Mouse (Mus musculus) adrenal gland, postnatal 10 days (tissue): Measurements from ENCODE around the gene LTO1. TPM values are rescaled to one million over a fixed set of nuclear protein-coding genes. Genes with fewer than 3 reads are reported as not detected.
"Not testable (repeated sequence)": the region's sequence is repeated elsewhere in the genome, so short reads cannot be mapped to it uniquely, and the experiment has no call there.

Source experiments
- DNase-seq: peaks from one replicate; pipeline ENCODE4 v3.0.0; 2021; ENCODE audit warnings: mixed read lengths
- long read RNA-seq, 2 experiments: library from polyadenylated mRNA; stranded (forward); transcript quantifications; one replicate each; pipeline ENCODE4 v2.0.0; 2021
- total RNA-seq, 2 experiments: library from RNA; stranded (reverse); gene quantifications; 2 replicates each; pipeline ENCODE4 v1.2.3; 2021

The LTO1 gene
- 10 to 100 TPM; 25.6 to 26.2 TPM for total RNA-seq
- long read RNA-seq, experiment 1, full-length matches to known transcripts = 21 of 24 reads
- long read RNA-seq, experiment 1, partial matches to known transcripts = 1 of 24 reads
- long read RNA-seq, experiment 1, other reads (novel, unspliced or antisense) = 2 of 24 reads
- long read RNA-seq, experiment 2, full-length matches to known transcripts = 19 of 22 reads
- long read RNA-seq, experiment 2, partial matches to known transcripts = 2 of 22 reads
- long read RNA-seq, experiment 2, other reads (novel, unspliced or antisense) = 1 of 22 reads

DNA sequence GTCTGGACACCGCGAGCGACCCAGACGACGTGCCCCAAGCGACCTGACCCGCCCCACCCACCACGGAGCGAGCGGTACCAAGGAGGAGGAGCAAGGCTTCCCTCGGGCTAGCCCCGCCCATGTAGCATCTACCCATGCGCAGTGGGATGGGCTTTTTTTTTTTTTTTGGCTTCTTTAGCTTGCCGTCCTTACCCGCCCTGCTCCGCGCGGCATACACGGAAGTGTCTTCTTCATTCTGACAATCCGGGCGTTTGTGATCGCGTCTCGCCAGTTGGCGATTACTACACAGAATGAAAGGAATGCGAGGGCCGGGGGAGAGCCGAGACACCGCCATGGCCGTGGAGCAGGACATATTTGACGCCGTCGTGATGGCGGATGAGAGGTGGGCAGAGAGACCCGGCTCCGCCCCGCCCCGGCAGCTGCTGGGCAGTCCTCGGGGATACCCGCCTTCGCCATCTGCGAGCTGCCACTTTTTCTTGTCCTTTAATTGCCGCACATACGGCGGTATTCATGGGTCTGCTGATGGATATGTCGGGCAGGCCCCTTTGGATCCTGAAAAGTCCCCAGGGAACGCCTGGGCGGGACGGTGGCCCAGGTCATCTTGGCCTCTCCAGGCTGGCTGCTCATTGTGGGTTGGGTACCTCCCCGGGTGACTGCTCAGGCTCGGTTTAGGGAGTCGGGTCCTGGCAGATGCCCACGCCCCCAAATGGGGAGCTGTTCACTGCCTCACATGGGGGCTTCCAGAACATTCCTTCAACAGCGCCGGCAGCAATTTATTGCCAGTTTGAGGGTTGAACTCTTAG, at the start of gene LTO1:
Gene LTO1, plus strand, starts transcription at position 153 of the 803 bp plus-strand sequence.
- peak; percentile 91 for DNase-seq

DNA sequence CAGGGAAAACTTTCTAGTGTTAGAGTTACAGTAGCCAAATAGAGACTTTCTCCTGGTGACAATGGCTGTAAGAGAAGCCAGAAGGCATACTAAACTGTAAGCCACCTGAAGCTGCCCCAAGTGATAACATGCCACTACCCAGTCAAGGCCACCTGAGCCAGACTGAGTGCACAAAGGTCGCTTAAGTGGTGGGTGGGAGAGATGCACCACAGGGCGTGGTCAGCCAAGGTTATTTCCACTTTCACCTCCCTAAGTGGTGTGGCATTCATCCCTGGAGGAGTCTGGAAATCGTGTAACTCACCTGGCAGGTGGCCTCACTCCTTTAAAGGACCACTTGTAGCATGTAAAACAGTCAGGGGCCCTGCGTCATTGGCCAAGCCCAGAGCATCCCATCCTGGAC, 47.7 kb upstream of the LTO1 start:
- DNase-seq = no peak

DNA sequence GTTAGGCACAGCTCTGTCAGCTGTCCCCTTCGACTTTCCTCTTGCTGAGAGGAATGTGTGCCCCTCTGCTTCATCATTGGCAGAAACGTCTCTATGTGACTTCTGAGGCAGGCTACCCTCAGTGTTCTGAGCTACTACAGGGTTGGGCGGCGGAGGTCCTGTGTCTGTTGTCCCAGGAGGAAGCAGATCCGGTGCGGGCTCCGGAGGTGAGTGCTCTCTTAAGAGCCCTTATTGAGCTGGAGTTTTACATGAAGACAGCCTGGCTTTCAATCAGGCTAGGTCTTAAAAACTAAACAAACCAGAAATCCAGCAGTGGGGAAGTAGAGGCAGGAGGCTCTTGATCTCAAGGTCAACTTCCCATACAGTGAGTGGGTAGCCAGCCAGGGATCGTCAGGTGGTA, 47.3 kb upstream of the LTO1 start:
- DNase-seq = no peak

DNA sequence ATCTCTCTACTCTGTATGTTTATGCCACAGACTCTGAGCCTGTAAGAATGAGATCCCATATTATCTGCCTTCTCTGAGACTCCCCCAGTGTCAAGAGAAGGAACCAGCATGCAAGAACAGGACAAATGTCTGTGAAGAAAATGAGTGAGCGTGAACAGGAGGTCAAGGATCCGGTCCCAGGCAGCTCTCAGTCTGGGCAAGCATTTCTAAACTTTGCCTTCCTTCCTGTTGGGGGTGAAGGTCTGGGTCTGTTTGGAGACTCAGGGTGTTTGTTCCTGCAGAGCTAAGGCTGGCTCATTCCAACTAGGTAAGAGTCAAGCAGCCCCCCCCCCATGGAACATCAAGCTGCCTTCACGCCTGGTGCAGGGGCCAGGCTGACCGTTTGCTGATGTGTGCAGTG, 42.5 kb upstream of the LTO1 start:
- no peak for DNase-seq

DNA sequence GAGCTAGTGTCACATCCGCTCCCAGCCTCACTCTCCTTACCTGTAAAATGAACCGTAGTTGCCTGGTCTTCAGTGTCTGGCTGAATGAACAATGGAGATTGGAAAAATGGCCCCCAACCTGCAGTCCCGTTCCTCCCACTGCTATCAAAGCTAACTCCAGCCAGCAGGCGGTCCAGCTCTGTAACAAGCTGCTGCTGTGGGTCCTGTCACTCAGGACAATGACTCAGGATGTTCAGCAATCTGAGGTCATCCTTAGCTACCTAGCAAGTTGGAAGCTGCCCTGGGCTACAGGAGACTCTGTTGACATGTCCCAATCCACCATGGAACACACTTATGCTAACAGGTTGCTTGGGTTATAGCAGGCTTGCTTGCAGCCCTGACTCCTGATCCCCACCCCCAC, 41.7 kb upstream of the LTO1 start:
- no peak for DNase-seq

DNA sequence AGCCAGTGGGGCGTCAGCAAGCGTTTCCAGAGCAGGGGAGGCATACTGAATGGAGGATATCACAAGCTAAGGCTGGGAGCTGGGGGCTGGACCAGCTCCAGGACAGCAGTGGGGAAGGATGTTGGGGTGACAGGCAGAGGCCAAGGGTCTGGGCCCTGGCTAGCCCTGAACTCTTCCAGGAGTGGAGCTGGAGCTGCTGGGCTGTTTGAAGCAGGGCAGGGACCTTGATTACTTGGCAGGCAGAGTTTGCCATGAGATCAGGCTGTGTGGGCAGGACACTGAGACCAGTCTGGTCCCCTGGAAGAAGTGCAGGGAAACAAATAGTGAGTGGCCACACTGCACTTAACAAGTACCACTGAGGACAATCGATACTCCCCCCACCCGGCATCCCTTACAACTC, 40.7 kb upstream of the LTO1 start:
- DNase-seq = peak; percentile 39

DNA sequence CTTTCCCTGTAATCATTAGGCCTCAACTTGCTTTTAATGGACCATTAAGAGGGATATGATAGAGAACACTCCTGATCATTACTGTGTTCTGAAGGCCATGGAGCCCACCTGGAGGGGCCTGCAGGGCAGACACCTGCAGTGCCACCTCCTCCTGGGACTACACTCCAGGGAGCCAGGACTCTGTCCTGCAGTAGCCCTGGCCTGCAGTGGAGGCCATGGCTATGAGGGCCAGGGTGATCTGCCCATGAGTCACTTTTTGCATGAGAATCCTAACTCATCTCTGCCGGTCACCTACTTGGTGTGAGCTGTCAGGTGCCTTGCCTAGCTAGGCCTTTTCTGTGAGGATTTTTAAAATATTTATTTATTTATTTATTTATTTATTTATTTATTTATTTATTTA, 36.5 kb upstream of the LTO1 start:
- DNase-seq = no peak

DNA sequence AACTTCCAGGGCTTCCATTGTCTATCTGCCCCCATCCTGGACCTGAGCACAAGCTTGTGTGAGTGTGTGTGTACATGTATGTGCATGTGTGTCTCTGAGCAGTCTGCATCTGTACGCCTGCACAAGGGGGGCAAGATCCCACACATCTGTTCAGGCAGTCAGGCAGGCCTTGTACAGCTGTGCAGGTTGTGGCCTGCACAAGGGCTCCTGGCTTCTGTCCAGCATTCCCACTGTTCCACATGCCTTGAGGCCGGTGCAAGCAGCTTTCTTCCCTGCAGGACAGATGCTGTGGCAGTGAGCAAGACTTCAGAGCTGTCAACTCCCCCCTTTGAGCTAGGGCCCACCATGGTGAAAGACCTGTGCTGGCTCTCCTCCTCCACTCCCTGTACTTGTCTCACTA, 31.8 kb upstream of the LTO1 start:
- no peak for DNase-seq

DNA sequence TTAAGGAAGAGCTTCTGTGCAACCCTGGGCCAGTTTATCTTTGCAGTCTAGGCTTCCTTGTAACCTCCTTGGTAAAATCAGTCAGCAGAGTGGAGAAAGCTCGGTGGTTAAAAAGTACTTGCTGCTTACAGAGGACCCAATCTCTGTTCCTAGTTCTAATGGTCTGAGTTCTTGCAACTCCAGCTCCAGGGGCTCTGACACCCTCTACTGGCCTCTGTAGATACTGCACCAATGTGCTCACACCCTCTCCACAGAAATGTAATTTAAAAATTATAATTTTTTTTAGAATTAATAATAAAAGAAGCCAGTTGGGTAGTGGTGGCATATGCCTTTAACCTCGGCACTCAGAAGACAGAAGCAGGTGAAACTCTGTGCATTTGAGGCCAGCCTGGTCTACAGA, 27.2 kb upstream of the LTO1 start:
- no peak for DNase-seq

DNA sequence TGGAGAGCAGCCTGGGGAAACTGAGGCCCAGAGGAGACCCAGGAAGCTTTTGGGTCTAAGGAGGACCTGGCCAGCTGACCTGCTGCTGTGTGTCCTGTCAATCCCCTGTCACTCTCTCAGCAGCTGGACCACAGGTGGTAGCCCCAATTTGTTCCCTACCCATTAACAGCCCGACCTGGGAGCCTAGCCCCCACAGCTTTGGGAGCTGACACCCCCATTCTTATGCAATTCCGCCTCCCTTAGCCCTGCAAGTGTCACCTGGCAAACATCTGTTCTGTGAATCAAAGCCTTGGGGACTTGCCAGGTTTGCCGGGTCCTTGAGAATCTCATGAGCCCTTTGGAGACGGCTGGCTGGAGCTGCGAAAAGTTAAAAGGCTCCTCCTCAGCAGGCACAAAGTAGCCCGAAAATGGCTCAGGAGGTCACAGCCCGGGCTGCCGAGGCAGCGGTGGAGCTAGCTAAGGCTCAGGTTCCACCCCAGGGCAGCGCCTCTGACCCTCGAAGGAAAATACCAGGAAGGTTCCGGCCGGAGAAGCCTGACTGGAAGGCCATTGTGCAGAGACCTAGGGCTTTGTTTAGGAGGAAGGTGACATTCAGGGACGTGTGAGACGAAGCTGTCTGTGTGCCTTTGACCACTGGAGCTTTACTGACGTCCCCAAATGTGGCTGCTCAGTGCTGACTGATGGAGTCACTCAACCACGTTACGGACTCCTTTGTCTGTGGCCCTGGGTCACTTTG, 26.2 kb upstream of the LTO1 start:
- DNase-seq = peak; percentile 69

DNA sequence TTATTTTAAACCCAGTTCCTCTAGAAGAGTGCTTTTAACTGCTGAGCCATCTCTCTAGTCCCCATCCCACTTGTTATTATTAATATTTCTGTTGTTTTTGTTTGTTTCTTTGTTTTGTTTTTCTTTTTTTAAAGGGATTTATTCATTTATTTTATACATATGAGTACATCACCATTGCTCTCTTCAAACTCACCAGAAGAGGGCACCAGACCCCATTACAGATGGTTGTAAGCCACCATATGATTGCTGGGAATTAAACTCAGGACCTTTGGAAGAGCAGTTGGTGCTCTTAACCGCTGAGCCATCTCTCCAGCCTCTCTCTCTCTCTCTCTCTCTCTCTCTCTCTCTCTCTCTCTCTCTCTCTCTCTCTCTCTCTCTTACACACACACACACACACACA, 24.2 kb upstream of the LTO1 start:
- not testable (repeated sequence) for DNase-seq

DNA sequence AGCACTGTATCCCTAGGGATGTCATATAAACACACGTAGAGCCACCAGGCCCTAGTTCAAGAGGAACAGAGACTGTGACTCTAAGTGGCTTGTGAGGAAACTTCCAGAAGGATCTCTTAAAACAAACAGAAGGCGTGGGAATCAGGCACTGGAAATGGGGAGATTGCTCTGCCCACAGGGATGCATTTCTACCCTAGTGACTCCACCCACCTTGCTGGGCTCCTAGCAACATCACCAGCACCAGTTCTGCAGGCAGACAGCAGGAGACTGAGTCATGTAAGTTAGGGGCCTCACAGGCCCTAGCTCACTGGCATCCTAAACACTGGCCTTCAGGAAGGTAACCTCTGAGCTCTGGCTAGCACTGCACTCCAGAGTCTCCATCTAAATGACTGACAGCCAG, 23.0 kb upstream of the LTO1 start:
- DNase-seq = no peak

DNA sequence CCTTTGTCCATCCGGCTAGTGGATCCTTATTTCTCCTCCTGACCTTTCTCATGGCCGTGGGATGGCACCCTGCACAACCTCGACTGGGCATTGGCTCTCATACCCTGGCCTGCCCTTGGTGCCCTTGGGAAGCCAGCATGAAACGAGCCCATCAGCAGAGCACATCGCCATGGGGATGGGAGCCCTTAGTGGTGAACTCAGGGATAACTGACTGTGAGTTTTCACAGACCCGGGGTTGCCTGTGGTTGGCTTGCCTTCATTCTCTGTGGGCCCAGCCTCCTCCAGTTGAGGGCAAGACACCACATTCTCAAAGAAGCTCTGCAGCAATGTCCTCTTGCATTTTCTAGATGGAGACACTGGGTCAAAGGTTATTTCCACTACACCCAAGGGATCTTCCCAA, 22.6 kb upstream of the LTO1 start:
- DNase-seq = no peak

DNA sequence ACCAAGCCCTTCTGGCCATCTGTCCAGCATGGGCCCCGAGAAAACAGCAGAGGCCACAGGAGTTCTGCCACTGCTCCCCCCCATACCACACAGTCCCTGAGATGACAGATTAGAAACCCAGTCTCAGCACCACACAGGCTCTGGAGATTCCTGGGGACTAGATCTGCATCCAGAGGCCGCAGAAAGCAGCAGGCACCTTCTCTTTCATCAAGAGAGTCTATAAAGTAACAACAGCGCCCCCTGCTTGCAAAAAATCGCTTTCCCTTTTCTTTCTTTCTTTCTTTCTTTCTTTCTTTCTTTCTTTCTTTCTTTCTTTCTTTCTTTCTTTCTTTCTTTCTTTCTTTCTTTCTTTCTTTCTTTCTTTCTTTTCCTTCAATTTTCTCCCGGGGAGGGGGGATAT, 20.7 kb upstream of the LTO1 start:
- DNase-seq = peak; percentile 60

DNA sequence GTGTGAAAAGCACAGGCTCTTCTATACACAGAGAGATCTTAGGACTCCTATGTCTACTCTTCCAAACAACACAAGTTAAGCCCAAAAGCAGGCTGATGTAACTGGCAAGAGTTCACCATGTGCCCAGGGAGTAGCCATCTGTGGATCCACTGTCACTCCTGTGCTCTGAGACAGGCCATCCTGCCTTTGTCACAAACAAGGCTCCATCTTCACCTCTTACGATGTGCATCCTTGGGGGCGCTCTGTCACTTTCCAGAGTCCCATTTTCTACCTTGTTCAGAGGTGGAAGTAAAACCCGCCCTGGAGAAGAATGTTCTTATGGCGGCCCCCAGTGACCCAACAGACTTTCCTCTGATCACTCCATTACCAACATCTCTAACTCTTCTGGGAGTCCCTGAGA, 20.2 kb upstream of the LTO1 start:
- no peak for DNase-seq

DNA sequence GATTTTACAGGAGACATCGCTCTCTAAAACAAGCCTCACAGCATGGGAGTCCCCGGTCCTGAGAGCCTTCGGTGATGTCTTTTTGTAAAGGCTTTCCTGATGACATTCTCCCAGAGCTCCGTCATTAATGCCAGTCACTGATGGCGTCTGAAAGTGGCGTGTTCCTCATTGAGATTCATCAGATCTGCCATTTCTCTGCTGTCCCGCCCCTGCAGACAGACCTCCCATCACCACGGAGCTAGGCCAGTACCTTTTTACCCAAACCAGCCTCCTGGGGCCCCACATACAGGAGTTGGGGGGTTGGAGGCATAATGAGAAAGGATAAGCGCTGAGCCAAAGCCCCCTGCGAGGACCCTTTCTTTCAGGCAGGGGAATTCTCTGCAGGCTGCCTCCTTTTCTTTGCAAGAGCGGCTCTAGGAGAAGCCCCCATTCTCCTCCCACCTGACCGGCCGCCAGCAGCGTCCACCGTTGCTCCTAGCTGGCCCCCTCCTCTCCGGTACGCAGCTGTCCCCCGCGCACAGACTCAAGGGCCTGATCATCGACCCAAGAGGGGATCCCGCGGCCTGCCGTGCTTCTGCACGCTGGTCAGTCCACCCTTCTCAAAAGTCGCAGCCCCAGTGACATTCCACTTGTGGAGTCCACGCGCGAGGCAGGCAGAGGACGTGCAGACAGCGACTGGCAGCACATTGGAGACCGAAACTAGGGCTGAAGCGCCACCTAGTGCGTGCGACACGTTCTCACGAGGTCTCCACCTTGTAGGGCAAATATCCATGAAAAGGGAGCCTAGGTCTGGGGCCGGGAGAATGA, 19.4 kb upstream of the LTO1 start:
- peak; percentile 83 for DNase-seq

DNA sequence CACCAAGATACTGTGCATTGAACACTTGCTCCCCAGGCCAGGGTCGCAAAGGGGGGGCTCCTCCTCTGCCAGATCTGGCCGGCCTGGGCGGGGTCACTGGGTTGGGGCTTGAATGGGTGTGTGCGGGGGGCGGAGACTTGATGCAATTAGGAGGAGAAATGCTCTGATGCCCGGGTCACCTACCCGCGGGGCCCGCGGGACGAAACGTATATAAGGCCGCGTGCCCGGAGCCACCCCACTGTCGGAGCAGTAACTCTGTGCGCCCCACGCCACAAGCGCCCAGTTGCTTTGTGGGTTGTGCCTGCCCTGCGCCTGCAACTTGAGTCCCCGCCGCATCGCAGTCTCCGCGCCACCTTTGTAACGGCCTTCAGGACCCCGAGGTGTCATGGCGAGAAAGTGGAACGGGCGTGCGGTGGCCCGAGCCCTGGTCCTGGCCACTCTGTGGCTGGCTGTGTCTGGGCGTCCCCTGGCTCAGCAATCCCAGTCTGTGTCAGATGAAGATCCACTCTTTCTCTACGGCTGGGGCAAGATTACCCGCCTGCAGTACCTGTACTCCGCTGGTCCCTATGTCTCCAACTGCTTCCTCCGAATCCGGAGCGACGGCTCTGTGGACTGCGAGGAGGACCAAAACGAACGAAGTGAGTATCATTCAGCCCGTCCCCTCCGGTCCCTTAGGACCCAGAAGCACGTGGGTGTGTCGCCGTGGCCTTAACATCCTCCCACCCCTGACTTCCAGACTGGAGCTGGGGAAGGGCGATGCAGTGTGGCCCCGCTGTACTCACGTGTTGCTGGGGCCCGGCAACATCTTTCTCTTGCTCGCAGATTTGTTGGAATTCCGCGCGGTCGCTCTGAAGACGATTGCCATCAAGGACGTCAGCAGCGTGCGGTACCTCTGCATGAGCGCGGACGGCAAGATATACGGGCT, 18.3 kb upstream of the LTO1 start, which contains the start of gene Fgf15:
Gene Fgf15, plus strand, starts transcription at position 238 of the 925 bp plus-strand sequence.
- DNase-seq = peak; percentile 14

DNA sequence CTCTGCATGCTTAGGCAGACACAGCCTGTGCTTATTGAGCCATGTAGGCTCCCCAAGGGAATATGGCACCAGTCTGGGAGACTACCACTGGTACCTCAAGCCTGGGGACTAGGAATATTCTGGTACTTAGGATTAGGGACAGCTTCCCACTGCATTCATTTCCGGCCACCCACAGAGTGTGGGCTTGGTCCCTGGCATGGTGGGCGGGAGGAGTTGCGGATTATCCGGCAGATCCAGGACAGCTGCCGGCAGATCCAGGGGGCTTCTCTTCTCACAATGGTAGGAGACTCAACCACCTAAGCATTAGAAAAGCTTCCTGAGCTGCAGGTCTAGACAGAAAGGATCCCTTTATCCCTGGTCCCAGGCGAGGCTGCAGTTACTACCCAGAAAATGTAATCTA, 16.4 kb upstream of the LTO1 start:
- DNase-seq = no peak

DNA sequence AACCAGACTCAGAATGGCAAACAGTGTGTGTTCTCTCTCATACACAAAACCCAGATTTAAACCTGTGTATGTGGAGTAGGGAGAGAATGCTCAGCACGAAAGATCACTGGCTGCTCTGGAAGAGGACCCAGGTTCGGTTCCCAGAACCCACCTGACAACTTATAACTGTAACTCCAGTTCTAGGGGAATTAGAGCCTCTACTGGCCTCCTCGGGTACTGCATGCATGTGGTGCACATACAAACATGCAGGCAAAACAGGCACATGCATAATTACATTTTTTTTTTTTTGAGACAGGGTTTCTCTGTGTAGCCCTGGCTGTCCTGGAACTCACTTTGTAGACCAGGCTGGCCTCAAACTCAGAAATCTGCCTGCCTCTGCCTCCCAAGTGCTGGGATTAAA, 9.4 kb upstream of the LTO1 start:
- DNase-seq = not testable (repeated sequence)

DNA sequence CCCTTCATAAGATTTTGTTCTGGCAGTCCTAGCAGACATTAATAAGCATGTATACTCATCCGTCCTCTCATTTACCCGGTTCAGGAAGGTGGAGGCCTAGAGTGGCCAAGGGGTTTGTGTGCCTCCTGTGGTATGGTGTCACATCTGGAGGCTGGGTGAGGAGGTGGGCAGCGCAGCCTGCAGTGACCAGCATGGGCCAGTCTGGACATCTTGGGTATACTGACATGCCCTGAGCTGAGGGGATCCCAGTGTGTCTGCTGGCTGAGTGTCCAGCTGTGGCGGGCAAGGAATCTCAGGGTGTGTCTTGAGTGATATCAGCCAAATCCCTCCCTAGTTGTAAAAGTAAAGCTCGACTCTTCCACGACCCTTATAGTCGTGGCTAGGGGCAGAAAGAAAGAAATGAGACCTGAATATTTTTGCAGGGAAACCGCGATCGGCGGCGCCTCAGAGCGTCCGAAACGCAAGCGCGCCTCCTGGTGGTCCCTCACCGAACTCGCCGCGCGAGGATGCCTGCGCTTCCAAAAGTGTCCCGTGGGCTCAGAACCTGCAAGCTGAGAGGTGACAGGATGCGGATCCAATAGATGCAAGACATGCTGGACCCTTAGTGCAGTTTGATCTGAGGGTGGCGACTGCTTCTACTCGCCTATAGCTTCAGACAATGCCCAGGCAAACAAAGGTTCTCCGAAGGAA, 8.0 kb upstream of the LTO1 start:
- peak; percentile 74 for DNase-seq

DNA sequence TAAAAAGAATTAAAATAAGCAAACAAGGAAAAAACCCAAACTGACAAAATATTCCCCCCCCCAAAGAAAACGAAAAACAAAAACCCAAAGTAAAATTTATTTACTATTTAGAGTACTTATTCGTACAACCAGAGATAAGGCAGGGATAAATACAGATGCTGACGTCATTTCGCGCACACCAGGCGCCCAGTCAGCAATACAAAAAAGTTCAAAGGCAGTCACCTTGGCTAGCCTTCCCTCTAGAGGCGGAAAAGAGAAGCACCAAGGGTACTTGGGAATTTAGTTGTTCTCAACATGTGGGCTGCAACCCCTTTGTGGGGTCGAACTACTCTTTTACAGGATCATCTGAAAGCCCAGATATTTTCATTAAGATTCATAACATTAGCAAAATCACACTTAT, 7.1 kb upstream of the LTO1 start:
- no peak for DNase-seq
